Mouse (Mus musculus) brain, embryonic 14.5 days (tissue): ENCODE data around the gene Pygl.

Source experiments
- CTCF ChIP-seq: fragments of 200-500 bp; IDR thresholded peaks from 2 replicates; pipeline ENCODE4 v1.5.1; 2012; ENCODE audit warnings: inconsistent platforms, mild to moderate bottlenecking, moderate library complexity, borderline replicate concordance; ENCODE audit not compliant: insufficient read depth, insufficient read length; ENCODE audit errors: extremely low read depth
- POLR2A ChIP-seq: fragments of 200-500 bp; IDR thresholded peaks from 2 replicates; pipeline ENCODE4 v1.6.1; 2012; ENCODE audit warnings: mild to moderate bottlenecking, inconsistent platforms, borderline replicate concordance; ENCODE audit not compliant: poor library complexity, insufficient read depth, insufficient read length, severe bottlenecking; ENCODE audit errors: extremely low read depth

DNA sequence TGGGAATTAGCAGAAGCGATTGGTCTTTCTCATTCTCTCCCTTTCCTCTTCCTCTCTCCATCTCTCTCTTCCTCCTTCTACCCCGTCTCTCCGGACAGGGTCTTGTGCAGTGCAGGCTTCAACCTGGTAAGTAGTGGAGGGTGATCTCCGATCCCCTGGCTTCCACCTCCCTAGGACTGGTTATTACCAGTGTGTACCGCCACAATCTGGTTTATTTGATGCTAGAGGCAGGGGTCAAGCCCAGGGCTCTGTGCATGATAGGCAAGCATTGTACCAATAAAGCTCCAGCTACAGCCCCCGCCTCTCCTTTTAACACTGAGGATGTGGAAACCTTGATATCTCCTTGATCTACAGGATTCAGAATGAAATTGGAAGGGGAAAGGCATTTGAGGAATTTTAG is 17.7 kb downstream of the Pygl start:
- TF ChIP-seq CTCF = no peak
- TF ChIP-seq POLR2A = no peak
